Mouse (Mus musculus): ENCODE data around the gene Frmd4b. TPM values are rescaled to one million over a fixed set of nuclear protein-coding genes. Genes with fewer than 3 reads are reported as not detected.
"Not testable (repeated sequence)": the region's sequence is repeated elsewhere in the genome, so short reads cannot be mapped to it uniquely, and the experiment has no call there.

Gene Frmd4b
- polyA plus RNA-seq, 1 experiment from 2014 or later, result 34.7 TPM

DNA sequence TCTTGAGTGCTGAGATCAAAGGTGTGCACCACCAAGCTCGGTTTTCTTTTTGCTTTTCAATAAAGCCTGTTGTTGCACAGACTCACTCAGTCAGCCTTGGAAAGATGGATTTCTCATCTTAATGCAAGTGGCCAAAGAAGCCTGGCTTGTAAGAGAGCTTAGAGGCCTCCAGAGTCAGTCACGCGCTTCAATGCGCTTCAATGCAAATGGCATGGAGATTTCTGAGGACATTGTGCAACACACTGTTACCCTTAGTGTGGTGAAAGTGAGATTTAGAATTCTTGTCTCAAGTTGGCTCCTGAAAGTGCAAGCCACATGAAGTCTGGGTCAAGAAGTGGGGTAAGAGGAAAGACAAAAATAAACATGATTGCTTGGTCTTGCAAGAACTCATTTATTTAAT is 236.1 kb downstream of the Frmd4b start:
- Histone ChIP-seq H3K27ac (no peak overlapping the region), H3K27me3 (no peaks in the 10 kb centered on the region), H3K9ac (no peak overlapping the region), H3K4me3 (no peak overlapping the region), H3K9me3 (replicated peaks) (no peaks in the 10 kb centered on the region), H3K36me3 (ENCODE audit: poor library complexity, severe bottlenecking) (0 out of 2 replicates have a peak, but pooled peaks cover 4% of the 10 kb centered on the region), H3K4me1 (peaks cover 14% of the 10 kb centered on the region), H3K4me2 (no peak overlapping the region)
- WGBS, result 61% methylated on average over 4 of the region's 4 CpGs
- ATAC-seq, result no peak

- no peaks in the 10 kb centered on the region for H3K27me3 ChIP-seq
- H3K9me3 ChIP-seq (replicated peaks), result no peaks in the 10 kb centered on the region; the same call in 1 of the 2 replicates
- no peak overlapping the region for H3K4me3 ChIP-seq
- H3K9ac ChIP-seq, result no peak overlapping the region
- no peak overlapping the region for H3K4me2 ChIP-seq
- 0 out of 2 replicates have a peak, but pooled peaks cover 4% of the 10 kb centered on the region for H3K36me3 ChIP-seq (ENCODE audit: poor library complexity, severe bottlenecking)
- H3K4me1 ChIP-seq, result peaks cover 20% of the 10 kb centered on the region
- peak; percentile 48; the same call in 1 of the 2 replicates for ATAC-seq
- H3K27ac ChIP-seq, result no peak overlapping the region
- WGBS, result 17% methylated on average over 2 of the region's 2 CpGs
Measured at GRCm38 (mm10) chr6:97370947-97371346, 246.4 kb downstream of the Frmd4b start.

- Histone ChIP-seq H3K9ac (no peak overlapping the region), H3K27me3 (no peaks in the 10 kb centered on the region), H3K4me1 (peaks cover 20% of the 10 kb centered on the region), H3K4me2 (no peak overlapping the region), H3K9me3 (replicated peaks) (no peaks in the 10 kb centered on the region; the same call in 1 of the 2 replicates), H3K4me3 (no peak overlapping the region), H3K36me3 (ENCODE audit: poor library complexity, severe bottlenecking) (0 out of 2 replicates have a peak, but pooled peaks cover 4% of the 10 kb centered on the region), H3K27ac (no peak overlapping the region)
- 57% methylated on average over 1 of the region's 1 CpGs for WGBS
- no peak for ATAC-seq
Measured at GRCm38 (mm10) chr6:97370460-97370859, 246.9 kb downstream of the Frmd4b start.

DNA sequence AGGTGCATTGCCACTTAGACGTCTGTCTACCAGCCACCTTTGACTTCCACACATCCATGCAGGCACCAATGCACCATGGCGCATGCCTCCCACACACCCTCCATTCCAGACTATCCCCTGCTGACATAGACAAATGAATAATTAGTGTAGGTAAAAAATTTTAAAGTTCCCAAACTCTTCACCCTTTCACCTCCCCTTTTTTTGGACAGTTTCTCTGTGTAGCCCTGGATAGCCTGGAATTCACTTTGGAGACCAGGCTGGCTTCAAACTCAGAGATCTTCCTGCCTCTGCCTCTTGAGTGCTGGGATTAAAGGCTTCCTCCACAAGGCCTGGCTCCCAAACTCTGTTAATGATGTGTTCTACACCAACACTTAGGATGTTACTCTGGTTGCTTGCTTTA is 253.5 kb downstream of the Frmd4b start:
- Histone ChIP-seq H3K36me3 (ENCODE audit: poor library complexity, severe bottlenecking) (peaks cover 20% of the 10 kb centered on the region), H3K9ac (no peak overlapping the region), H3K27ac (no peak overlapping the region), H3K4me1 (peaks cover 13% of the 10 kb centered on the region; the same call in 1 of the 2 replicates), H3K4me2 (no peak overlapping the region), H3K27me3 (no peaks in the 10 kb centered on the region), H3K9me3 (replicated peaks) (no peaks in the 10 kb centered on the region; the same call in 1 of the 2 replicates), H3K4me3 (no peak overlapping the region)
- no peak for ATAC-seq
- whole genome bisulfite sequencing, result 91% methylated on average over 2 of the region's 2 CpGs

- 91% methylated on average over 4 of the region's 4 CpGs for WGBS
- H3K4me3 ChIP-seq; H3K9me3 ChIP-seq (replicated peaks); H3K27ac ChIP-seq; H3K9ac ChIP-seq; H3K4me2 ChIP-seq; H3K27me3 ChIP-seq; ATAC-seq: not testable (repeated sequence)
- Histone ChIP-seq H3K4me1 (peaks cover 30% of the 10 kb centered on the region), H3K36me3 (ENCODE audit: poor library complexity, severe bottlenecking) (peaks cover 20% of the 10 kb centered on the region)
Measured at GRCm38 (mm10) chr6:97357606-97358005, 259.7 kb downstream of the Frmd4b start.

DNA sequence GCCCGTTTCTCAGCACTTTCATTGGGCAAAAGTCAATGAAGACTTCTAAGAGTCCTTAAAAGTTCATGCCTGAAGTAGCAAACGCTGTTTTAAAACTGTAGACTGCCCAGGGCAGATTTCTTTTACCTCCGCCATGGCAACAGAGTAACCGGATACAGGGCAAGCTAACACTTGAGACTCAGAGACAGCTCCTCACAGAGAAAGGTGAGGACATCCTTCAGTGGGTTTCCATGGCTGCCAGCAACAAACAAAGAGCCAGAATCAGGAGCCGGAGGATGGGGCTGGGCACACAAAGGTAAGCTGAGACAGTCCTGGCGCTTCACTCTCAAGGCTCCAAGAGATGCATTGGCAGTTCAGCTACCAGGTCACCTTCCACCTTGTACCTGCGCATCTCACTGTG is 260.7 kb downstream of the Frmd4b start:
- WGBS, result 57% methylated on average over 7 of the region's 7 CpGs
- no peak for ATAC-seq
- H3K27ac ChIP-seq, result no peak overlapping the region
- H3K4me2 ChIP-seq, result no peak overlapping the region
- H3K27me3 ChIP-seq, result no peaks in the 10 kb centered on the region
- no peaks in the 10 kb centered on the region for H3K9me3 ChIP-seq (replicated peaks)
- H3K9ac ChIP-seq, result no peak overlapping the region
- H3K36me3 ChIP-seq (ENCODE audit: poor library complexity, severe bottlenecking), result peaks cover 19% of the 10 kb centered on the region
- H3K4me3 ChIP-seq, result no peak overlapping the region
- peaks cover 40% of the 10 kb centered on the region for H3K4me1 ChIP-seq

GRCm38 (mm10) chr6:97355141-97355540 is 262.2 kb downstream of the Frmd4b start:
- 6% methylated on average over 8 of the region's 8 CpGs for WGBS
- ATAC-seq, result no peak
- H3K4me1 ChIP-seq, result peaks cover 45% of the 10 kb centered on the region
- H3K4me3 ChIP-seq, result no peak overlapping the region
- peaks cover 8% of the 10 kb centered on the region; the same call in 1 of the 2 replicates for H3K36me3 ChIP-seq (ENCODE audit: poor library complexity, severe bottlenecking)
- H3K9ac ChIP-seq, result no peak overlapping the region
- no peaks in the 10 kb centered on the region for H3K9me3 ChIP-seq (replicated peaks)
- H3K27ac ChIP-seq, result no peak overlapping the region
- no peaks in the 10 kb centered on the region for H3K27me3 ChIP-seq
- peak overlapping the region; percentile 9; the same call in 1 of the 2 replicates for H3K4me2 ChIP-seq

GRCm38 (mm10) chr6:97353933-97354332 is 263.4 kb downstream of the Frmd4b start:
- no peaks in the 10 kb centered on the region for H3K9me3 ChIP-seq (replicated peaks)
- H3K9ac ChIP-seq, result peak overlapping the region; percentile 38; the same call in 1 of the 2 replicates
- 0 out of 2 replicates have a peak overlapping the region, but pooled peaks have one; percentile 4 for H3K27ac ChIP-seq
- peak overlapping the region; percentile 47 for H3K4me2 ChIP-seq
- peak overlapping the region; percentile 32 for H3K4me3 ChIP-seq
- H3K4me1 ChIP-seq, result peaks cover 56% of the 10 kb centered on the region
- H3K36me3 ChIP-seq (ENCODE audit: poor library complexity, severe bottlenecking), result no peaks in the 10 kb centered on the region; the same call in 1 of the 2 replicates
- 14% methylated on average over 5 of the region's 5 CpGs for WGBS
- no peak; the same call in 1 of the 2 replicates for ATAC-seq
- no peaks in the 10 kb centered on the region for H3K27me3 ChIP-seq

GRCm38 (mm10) chr6:97353371-97353770 is 264.0 kb downstream of the Frmd4b start:
- H3K4me1 ChIP-seq, result peaks cover 56% of the 10 kb centered on the region
- peak overlapping the region; percentile 32 for H3K4me3 ChIP-seq
- no peak for ATAC-seq
- 32% methylated on average over 6 of the region's 6 CpGs for WGBS
- peaks cover 2% of the 10 kb centered on the region; the same call in 1 of the 2 replicates for H3K36me3 ChIP-seq (ENCODE audit: poor library complexity, severe bottlenecking)
- 0 out of 2 replicates have a peak overlapping the region, but pooled peaks have one; percentile 4 for H3K27ac ChIP-seq
- peak overlapping the region; percentile 47 for H3K4me2 ChIP-seq
- H3K27me3 ChIP-seq, result no peaks in the 10 kb centered on the region
- no peaks in the 10 kb centered on the region for H3K9me3 ChIP-seq (replicated peaks)
- no peak overlapping the region for H3K9ac ChIP-seq

DNA sequence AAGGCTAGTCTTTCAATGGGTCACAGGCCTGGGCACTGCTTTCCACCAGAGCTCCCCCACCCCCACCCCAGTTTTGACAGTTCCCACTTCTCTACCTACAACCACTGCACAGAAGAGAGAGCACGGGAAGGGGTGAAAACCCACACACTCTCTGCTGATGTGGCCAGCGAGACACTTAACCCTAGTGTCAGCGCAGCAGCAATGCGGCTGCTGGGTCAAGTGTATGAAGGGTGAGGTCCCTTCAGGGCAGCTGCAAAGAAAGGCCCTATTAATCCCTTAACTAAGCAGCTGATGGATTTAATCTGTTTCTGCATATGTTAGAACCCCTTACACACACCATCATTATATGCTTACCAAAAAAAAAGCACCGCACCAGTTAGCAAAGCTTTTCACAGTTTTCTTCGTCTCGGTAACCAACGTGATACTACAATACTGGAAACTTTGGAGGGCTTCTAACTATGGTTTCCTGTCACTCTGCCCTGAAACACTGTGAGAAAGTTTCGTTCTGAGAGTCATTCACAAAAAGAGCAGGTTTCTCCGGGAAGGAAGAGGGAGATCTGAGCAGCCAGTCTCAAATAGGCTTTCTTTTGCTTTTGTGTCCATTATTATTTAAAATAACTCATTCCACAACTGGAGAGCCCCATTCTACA is 264.7 kb downstream of the Frmd4b start:
- H3K27ac ChIP-seq, result peak overlapping the region; percentile 65
- H3K4me3 ChIP-seq, result peak overlapping the region; percentile 32
- H3K36me3 ChIP-seq (ENCODE audit: poor library complexity, severe bottlenecking), result peaks cover 9% of the 10 kb centered on the region
- H3K27me3 ChIP-seq, result no peaks in the 10 kb centered on the region
- peaks cover 56% of the 10 kb centered on the region for H3K4me1 ChIP-seq
- no peaks in the 10 kb centered on the region for H3K9me3 ChIP-seq (replicated peaks)
- H3K4me2 ChIP-seq, result peak overlapping the region; percentile 47
- no peak overlapping the region; the same call in 1 of the 2 replicates for H3K9ac ChIP-seq
- peak; percentile 65; the same call in 1 of the 2 replicates for ATAC-seq
- 6% methylated on average over 10 of the region's 10 CpGs for WGBS

GRCm38 (mm10) chr6:97349355-97350138 is 267.8 kb downstream of the Frmd4b start:
- no peak overlapping the region for H3K4me2 ChIP-seq
- ATAC-seq, result no peak
- H3K4me3 ChIP-seq, result no peak overlapping the region
- no peaks in the 10 kb centered on the region for H3K27me3 ChIP-seq
- H3K9ac ChIP-seq, result no peak overlapping the region
- peaks cover 22% of the 10 kb centered on the region for H3K36me3 ChIP-seq (ENCODE audit: poor library complexity, severe bottlenecking)
- WGBS, result 23% methylated on average over 8 of the region's 8 CpGs
- peak overlapping the region; percentile 11; the same call in 1 of the 2 replicates for H3K27ac ChIP-seq
- H3K4me1 ChIP-seq, result peaks cover 45% of the 10 kb centered on the region
- no peaks in the 10 kb centered on the region for H3K9me3 ChIP-seq (replicated peaks)

DNA sequence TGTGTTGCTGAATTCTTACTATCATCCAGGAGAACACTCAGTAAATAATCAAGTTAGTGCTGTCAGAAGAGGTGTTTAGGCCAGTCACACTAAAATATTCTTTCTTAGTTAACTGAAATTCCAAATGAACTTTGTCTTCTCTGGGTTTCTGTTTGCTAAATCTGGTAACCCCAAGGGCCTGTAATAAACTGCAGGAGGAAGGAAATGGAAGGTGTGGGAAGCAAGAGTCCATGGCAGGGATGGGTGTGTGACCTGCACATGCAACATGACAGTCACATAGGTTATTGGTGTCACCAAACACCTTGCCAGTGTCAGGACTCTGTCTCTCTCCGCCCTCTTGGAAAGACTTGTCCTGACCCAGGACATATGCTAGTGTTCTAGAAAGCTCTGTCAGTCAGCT is 270.4 kb downstream of the Frmd4b start:
- H3K4me3 ChIP-seq, result no peak overlapping the region
- peaks cover 22% of the 10 kb centered on the region for H3K36me3 ChIP-seq (ENCODE audit: poor library complexity, severe bottlenecking)
- no peaks in the 10 kb centered on the region for H3K27me3 ChIP-seq
- H3K9ac ChIP-seq, result no peak overlapping the region
- H3K27ac ChIP-seq, result no peak overlapping the region
- H3K4me2 ChIP-seq, result no peak overlapping the region
- no peak for ATAC-seq
- H3K9me3 ChIP-seq (replicated peaks), result no peaks in the 10 kb centered on the region
- peaks cover 20% of the 10 kb centered on the region for H3K4me1 ChIP-seq
- 97% methylated on average over 1 of the region's 1 CpGs for WGBS

Data from forebrain, embryonic 13.5 days (tissue).